Mouse (Mus musculus): ENCODE measurements around the gene Zzz3. TPM values are rescaled to one million over a fixed set of nuclear protein-coding genes. Genes with fewer than 3 reads are reported as not detected.

Gene Zzz3
- polyA plus RNA-seq, 1 experiment: 19.1 TPM

DNA sequence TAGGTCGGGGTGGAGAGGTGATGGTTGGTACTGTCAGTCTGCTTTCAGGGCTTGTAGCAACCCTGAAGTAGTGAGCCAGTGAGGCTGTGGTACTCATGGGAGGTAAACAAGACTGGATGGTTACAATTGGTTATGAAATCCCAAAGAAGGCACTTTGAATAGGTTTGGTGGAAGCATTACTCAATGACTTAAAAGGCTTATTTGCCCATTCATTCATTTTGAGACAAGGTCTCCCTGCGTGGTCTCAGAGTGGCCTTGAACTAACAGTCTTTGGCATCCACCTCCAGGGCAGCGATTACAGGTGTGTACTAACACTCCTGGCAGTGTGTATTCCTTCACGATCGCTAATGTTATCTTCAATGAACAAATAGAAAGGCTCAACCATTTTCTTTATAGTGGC lies 44.3 kb upstream of the Zzz3 start:
- TF ChIP-seq POLR2A (IDR thresholded peaks at IDR 0.05; ENCODE audit: low read depth, low read length) (no peak), CTCF (conservative IDR thresholded peaks at IDR 0.05; ENCODE audit: insufficient read depth, insufficient read length, low read depth, low read length) (no peak)
- Histone ChIP-seq H3K4me1 (ENCODE audit: control insufficient read depth, insufficient read depth, low read length) (peaks cover 15% of the 10 kb centered on the region), H3K4me3 (ENCODE audit: insufficient read depth, low read depth, low read length) (no peak overlapping the region), H3K27me3 (replicated peaks; ENCODE audit: control insufficient read depth, insufficient read depth, low read length) (no peaks in the 10 kb centered on the region), H3K27ac (ENCODE audit: insufficient read depth, low read depth, low read length) (no peak overlapping the region), H3K36me3 (ENCODE audit: control insufficient read depth, insufficient read depth, low read length) (no peaks in the 10 kb centered on the region)
- DNase-seq: no peak
- 79% methylated on average over 5 of the region's 5 CpGs for WGBS

- H3K27ac ChIP-seq (ENCODE audit: insufficient read depth, low read depth, low read length): no peak overlapping the region
- H3K36me3 ChIP-seq (ENCODE audit: control insufficient read depth, insufficient read depth, low read length): no peaks in the 10 kb centered on the region
- peaks cover 15% of the 10 kb centered on the region for H3K4me1 ChIP-seq (ENCODE audit: control insufficient read depth, insufficient read depth, low read length)
- TF ChIP-seq POLR2A (IDR thresholded peaks at IDR 0.05; ENCODE audit: low read depth, low read length) (no peak), CTCF (conservative IDR thresholded peaks at IDR 0.05; ENCODE audit: insufficient read depth, insufficient read length, low read depth, low read length) (no peak)
- no peak overlapping the region for H3K4me3 ChIP-seq (ENCODE audit: insufficient read depth, low read depth, low read length)
- DNase-seq: peak; percentile 57
- WGBS: 48% methylated on average over 4 of the region's 4 CpGs
- H3K27me3 ChIP-seq (replicated peaks; ENCODE audit: control insufficient read depth, insufficient read depth, low read length): no peaks in the 10 kb centered on the region
Measured at GRCm38 (mm10) chr3:152352289-152352688, 43.0 kb upstream of the Zzz3 start.

- WGBS: 86% methylated on average over 10 of the region's 10 CpGs
- Histone ChIP-seq H3K4me1 (ENCODE audit: control insufficient read depth, insufficient read depth, low read length) (peaks cover 15% of the 10 kb centered on the region), H3K27ac (ENCODE audit: insufficient read depth, low read depth, low read length) (no peak overlapping the region), H3K36me3 (ENCODE audit: control insufficient read depth, insufficient read depth, low read length) (no peaks in the 10 kb centered on the region), H3K27me3 (replicated peaks; ENCODE audit: control insufficient read depth, insufficient read depth, low read length) (no peaks in the 10 kb centered on the region), H3K4me3 (ENCODE audit: insufficient read depth, low read depth, low read length) (no peak overlapping the region)
- no peak for DNase-seq
- TF ChIP-seq POLR2A (IDR thresholded peaks at IDR 0.05; ENCODE audit: low read depth, low read length) (no peak), CTCF (conservative IDR thresholded peaks at IDR 0.05; ENCODE audit: insufficient read depth, insufficient read length, low read depth, low read length) (no peak)
Measured at GRCm38 (mm10) chr3:152353434-152354177, 41.7 kb upstream of the Zzz3 start.

DNA sequence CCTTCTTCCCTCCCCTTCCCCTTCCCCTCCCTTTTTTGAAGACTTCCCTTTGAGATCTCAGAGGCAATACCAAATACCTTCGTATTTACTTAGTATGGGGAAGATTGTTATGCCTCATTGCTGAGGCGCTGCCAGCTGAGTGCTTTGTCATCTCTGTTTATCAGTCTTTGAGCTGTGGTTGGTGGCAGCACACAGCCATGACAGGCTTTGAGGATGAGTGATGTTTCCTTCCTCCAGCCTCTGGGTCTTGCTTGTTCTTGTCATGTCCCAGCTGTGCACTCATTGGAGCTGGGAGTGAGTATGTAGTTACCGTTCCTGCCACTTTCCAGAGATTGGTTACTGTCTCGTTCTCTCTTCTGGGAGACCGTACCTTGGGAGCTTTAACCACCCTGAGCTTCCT lies 39.9 kb upstream of the Zzz3 start:
- no peaks in the 10 kb centered on the region for H3K27me3 ChIP-seq (replicated peaks; ENCODE audit: control insufficient read depth, insufficient read depth, low read length)
- H3K4me3 ChIP-seq (ENCODE audit: insufficient read depth, low read depth, low read length): no peak overlapping the region
- 45% methylated on average over 5 of the region's 5 CpGs for WGBS
- TF ChIP-seq POLR2A (IDR thresholded peaks at IDR 0.05; ENCODE audit: low read depth, low read length) (no peak), CTCF (conservative IDR thresholded peaks at IDR 0.05; ENCODE audit: insufficient read depth, insufficient read length, low read depth, low read length) (no peak)
- no peak overlapping the region for H3K27ac ChIP-seq (ENCODE audit: insufficient read depth, low read depth, low read length)
- peak; percentile 36 for DNase-seq
- peaks cover 9% of the 10 kb centered on the region for H3K4me1 ChIP-seq (ENCODE audit: control insufficient read depth, insufficient read depth, low read length)
- no peaks in the 10 kb centered on the region for H3K36me3 ChIP-seq (ENCODE audit: control insufficient read depth, insufficient read depth, low read length)

DNA sequence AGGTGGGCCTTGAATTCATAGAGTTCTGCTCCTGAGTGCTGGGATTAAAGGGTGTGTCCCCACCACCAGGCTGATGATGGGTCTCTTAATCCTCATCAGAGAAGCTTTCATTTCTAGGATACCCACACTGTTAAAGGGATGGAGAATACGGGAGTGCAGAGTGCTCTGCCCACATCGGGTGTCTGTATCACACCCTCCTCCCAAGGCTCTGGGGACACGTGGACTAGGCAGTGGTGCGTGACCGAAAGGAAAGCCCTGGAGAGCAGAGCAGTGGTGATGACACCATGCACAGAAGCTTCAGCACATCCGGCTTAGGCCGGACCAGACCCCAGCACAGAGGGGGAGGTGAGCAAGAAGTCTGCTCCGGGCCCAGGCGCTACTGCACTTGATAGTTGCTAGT lies 38.5 kb upstream of the Zzz3 start:
- peak; percentile 34 for DNase-seq
- TF ChIP-seq CTCF (conservative IDR thresholded peaks at IDR 0.05; ENCODE audit: insufficient read depth, insufficient read length, low read depth, low read length): no peak
- TF ChIP-seq POLR2A (IDR thresholded peaks at IDR 0.05; ENCODE audit: low read depth, low read length): no peak
- WGBS: 39% methylated on average over 9 of the region's 9 CpGs

DNA sequence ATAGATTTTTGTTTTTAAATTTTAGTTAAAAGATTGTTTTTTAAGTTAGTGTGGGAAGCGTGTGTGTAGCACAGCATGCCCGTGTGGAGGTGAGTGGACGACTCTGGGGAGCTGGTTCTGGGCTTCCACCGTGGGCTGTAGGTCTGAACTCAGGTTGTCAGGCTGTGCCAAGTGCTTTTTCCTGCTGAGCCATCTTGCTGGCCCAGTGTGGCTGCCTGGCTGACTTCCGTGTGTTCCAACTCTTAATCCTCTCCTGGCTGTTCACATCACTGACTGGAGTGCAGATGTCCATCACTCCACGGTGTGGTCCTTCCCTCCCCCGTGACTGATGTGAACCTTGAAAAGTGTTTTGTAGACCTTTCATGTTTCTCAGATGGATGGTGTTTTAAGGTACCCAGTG lies 36.1 kb upstream of the Zzz3 start:
- WGBS: 78% methylated on average over 7 of the region's 7 CpGs
- Histone ChIP-seq H3K4me3 (ENCODE audit: insufficient read depth, low read depth, low read length) (no peak overlapping the region), H3K36me3 (ENCODE audit: control insufficient read depth, insufficient read depth, low read length) (peaks cover 5% of the 10 kb centered on the region), H3K27ac (ENCODE audit: insufficient read depth, low read depth, low read length) (no peak overlapping the region), H3K4me1 (ENCODE audit: control insufficient read depth, insufficient read depth, low read length) (no peaks in the 10 kb centered on the region; the same call in 1 of the 2 replicates), H3K27me3 (replicated peaks; ENCODE audit: control insufficient read depth, insufficient read depth, low read length) (no peaks in the 10 kb centered on the region)
- TF ChIP-seq POLR2A (IDR thresholded peaks at IDR 0.05; ENCODE audit: low read depth, low read length): no peak
- TF ChIP-seq CTCF (conservative IDR thresholded peaks at IDR 0.05; ENCODE audit: insufficient read depth, insufficient read length, low read depth, low read length): no peak
- no peak for DNase-seq

More for the DNA sequence above, 38.5 kb upstream of the Zzz3 start:
- Histone ChIP-seq H3K27me3 (replicated peaks; ENCODE audit: control insufficient read depth, insufficient read depth, low read length) (no peaks in the 10 kb centered on the region), H3K36me3 (ENCODE audit: control insufficient read depth, insufficient read depth, low read length) (no peaks in the 10 kb centered on the region; the same call in 1 of the 2 replicates), H3K27ac (ENCODE audit: insufficient read depth, low read depth, low read length) (no peak overlapping the region), H3K4me1 (ENCODE audit: control insufficient read depth, insufficient read depth, low read length) (no peaks in the 10 kb centered on the region; the same call in 1 of the 2 replicates), H3K4me3 (ENCODE audit: insufficient read depth, low read depth, low read length) (no peak overlapping the region)

DNA sequence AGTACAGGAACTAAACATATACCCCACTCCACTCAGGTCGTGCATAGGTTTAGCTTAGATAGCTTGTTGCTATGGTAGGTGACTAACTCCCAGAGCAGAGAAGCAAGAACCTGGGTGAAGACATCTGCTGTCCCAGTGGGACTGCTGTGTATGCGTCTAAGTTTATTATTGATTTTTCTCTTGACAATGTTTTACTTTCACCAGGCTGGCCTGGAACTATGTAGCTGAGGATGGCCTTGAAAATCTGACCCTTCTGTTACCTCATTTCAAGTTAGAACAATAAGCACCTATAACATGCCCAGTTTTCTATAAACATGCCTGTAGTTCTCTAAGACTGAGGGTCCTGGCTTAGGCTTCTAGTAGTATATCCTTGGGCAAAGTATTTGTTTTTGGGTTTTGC lies 31.1 kb upstream of the Zzz3 start:
- no peak overlapping the region for H3K4me3 ChIP-seq (ENCODE audit: insufficient read depth, low read depth, low read length)
- TF ChIP-seq POLR2A (IDR thresholded peaks at IDR 0.05; ENCODE audit: low read depth, low read length) (no peak), CTCF (conservative IDR thresholded peaks at IDR 0.05; ENCODE audit: insufficient read depth, insufficient read length, low read depth, low read length) (no peak)
- H3K4me1 ChIP-seq (ENCODE audit: control insufficient read depth, insufficient read depth, low read length): no peaks in the 10 kb centered on the region; the same call in 1 of the 2 replicates
- H3K27ac ChIP-seq (ENCODE audit: insufficient read depth, low read depth, low read length): no peak overlapping the region
- no peak for DNase-seq
- 71% methylated on average over 2 of the region's 2 CpGs for WGBS
- peaks cover 11% of the 10 kb centered on the region for H3K36me3 ChIP-seq (ENCODE audit: control insufficient read depth, insufficient read depth, low read length)
- no peaks in the 10 kb centered on the region for H3K27me3 ChIP-seq (replicated peaks; ENCODE audit: control insufficient read depth, insufficient read depth, low read length)
